23 mouse cellular contexts compared by ENCODE assay signal in the genomic region with DNA sequence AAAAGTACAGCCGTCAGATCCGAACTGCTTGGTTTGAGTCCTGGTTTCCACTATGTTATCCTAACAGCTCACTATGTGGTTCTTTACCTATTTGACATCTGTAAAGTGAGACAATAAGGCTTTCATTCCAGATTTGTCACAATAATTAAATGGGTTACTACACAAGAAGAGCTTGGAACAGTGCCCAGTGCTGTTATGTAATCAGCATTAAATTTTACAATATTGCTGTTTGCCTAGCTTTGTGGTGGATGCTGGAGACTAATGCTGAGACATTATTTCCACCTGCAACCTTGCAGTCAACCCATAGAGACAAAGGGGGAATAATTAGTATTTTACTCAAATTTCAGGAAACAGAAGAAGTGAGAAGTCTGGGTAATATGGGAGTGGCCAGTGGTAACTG. TPM values are rescaled to one million over a fixed set of nuclear protein-coding genes. Genes with fewer than 3 reads are reported as not detected.
DNase-seq lines count a peak whose midpoint lies in the region; ATAC-seq and TF ChIP-seq lines count a peak whose summit lies in the region.
"Had no signal": no experiment of that assay in that cellular context is flagged by ENCODE, and none has a peak within 500 bp of the region (broad histone marks: within the 10 kb centered on the region; RNA-seq: fewer than 3 reads in every experiment).

No protein-coding gene starts in this region.

- no peak for TF ChIP-seq CTCF in kidney, adult 2 months (conservative IDR thresholded peaks at IDR 0.05; ENCODE audit: insufficient read depth, insufficient read length, low read depth, low read length)
- no peak for TF ChIP-seq CTCF in lung, postnatal 0 days (IDR thresholded peaks at IDR 0.05)

- DNase-seq in kidney, adult 2 months: peak; percentile 43
- no peak for DNase-seq in kidney, postnatal 14 days
- DNase-seq in lung, postnatal 0 days (ENCODE audit: low spot score): peak; percentile 30
- DNase-seq in lung, postnatal 10 days: no peak
- DNase-seq in NIH3T3 (ENCODE audit: low read depth): peak; percentile 48
- DNase-seq: cerebellum, adult 18-20 months; gastrocnemius, postnatal 10 days; heart, adult 18-20 months; kidney, postnatal 10 days; layer of hippocampus, adult 9-11 months; liver, embryonic 13.5 days; thymus, postnatal 14 days had no signal

- H3K4me2 ChIP-seq in lung, postnatal 0 days (replicated peaks; ENCODE audit: low read depth, low read length): no peak overlapping the region
- H3K4me2 ChIP-seq in hindbrain, embryonic 16.5 days (ENCODE audit: low read length): no peak overlapping the region
- H3K4me2 ChIP-seq: forebrain, embryonic 13.5 days; heart, embryonic 13.5 days; hindbrain, embryonic 13.5 days; limb, embryonic 12.5 days; liver, embryonic 13.5 days had no signal

- no peaks in the 10 kb centered on the region for H3K9me3 ChIP-seq in lung, postnatal 0 days (ENCODE audit: low read length)
- H3K9me3 ChIP-seq in hindbrain, embryonic 16.5 days (ENCODE audit: control insufficient read depth, low read length): no peaks in the 10 kb centered on the region
- H3K9me3 ChIP-seq: forebrain, embryonic 13.5 days; heart, embryonic 13.5 days; hindbrain, embryonic 13.5 days; limb, embryonic 12.5 days; liver, embryonic 13.5 days; midbrain, embryonic 10.5 days had no signal

- no peak overlapping the region for H3K27ac ChIP-seq in kidney, adult 2 months (ENCODE audit: insufficient read depth, low read depth, low read length)
- H3K27ac ChIP-seq in lung, postnatal 0 days (ENCODE audit: low read length): no peak overlapping the region
- H3K27ac ChIP-seq in hindbrain, embryonic 16.5 days (ENCODE audit: low read depth, low read length): no peak overlapping the region
- H3K27ac ChIP-seq: forebrain, embryonic 13.5 days; heart, embryonic 13.5 days; hindbrain, embryonic 13.5 days; limb, embryonic 12.5 days; liver, embryonic 13.5 days; midbrain, embryonic 10.5 days had no signal

- no peak for ATAC-seq in lung, postnatal 0 days
- peak; percentile 16; the same call in 1 of the 2 replicates for ATAC-seq in megakaryocyte progenitor cell, adult 5-6 weeks (replicated peaks; ENCODE audit: poor library complexity)
- no peak for ATAC-seq in hindbrain, embryonic 16.5 days
- ATAC-seq: forebrain, embryonic 13.5 days had no signal

- H3K36me3 ChIP-seq in kidney, adult 2 months (ENCODE audit: control insufficient read depth, insufficient read depth, low read length): no peaks in the 10 kb centered on the region
- H3K36me3 ChIP-seq in lung, postnatal 0 days (ENCODE audit: insufficient read depth, low read length): no peaks in the 10 kb centered on the region
- no peaks in the 10 kb centered on the region for H3K36me3 ChIP-seq in hindbrain, embryonic 16.5 days (ENCODE audit: control insufficient read depth, insufficient read depth, low read length)
- H3K36me3 ChIP-seq: heart, embryonic 13.5 days; hindbrain, embryonic 13.5 days; limb, embryonic 12.5 days; liver, embryonic 13.5 days; midbrain, embryonic 10.5 days had no signal

- H3K27me3 ChIP-seq in kidney, adult 2 months (replicated peaks; ENCODE audit: control insufficient read depth, insufficient read depth, low read length): no peaks in the 10 kb centered on the region
- no peaks in the 10 kb centered on the region for H3K27me3 ChIP-seq in lung, postnatal 0 days (replicated peaks; ENCODE audit: insufficient read depth, low read length)
- no peaks in the 10 kb centered on the region for H3K27me3 ChIP-seq in hindbrain, embryonic 16.5 days (replicated peaks; ENCODE audit: control insufficient read depth, insufficient read depth, low read length)
- H3K27me3 ChIP-seq: forebrain, embryonic 13.5 days; heart, embryonic 13.5 days; hindbrain, embryonic 13.5 days; limb, embryonic 12.5 days had no signal

- H3K4me1 ChIP-seq in kidney, adult 2 months (ENCODE audit: control insufficient read depth, insufficient read depth, low read length): no peaks in the 10 kb centered on the region
- no peaks in the 10 kb centered on the region for H3K4me1 ChIP-seq in lung, postnatal 0 days (ENCODE audit: insufficient read depth, low read depth, low read length)
- H3K4me1 ChIP-seq in hindbrain, embryonic 16.5 days (ENCODE audit: control insufficient read depth, insufficient read depth, low read depth, low read length): no peaks in the 10 kb centered on the region
- H3K4me1 ChIP-seq: hindbrain, embryonic 13.5 days had no signal

- no peak overlapping the region for H3K4me3 ChIP-seq in kidney, adult 2 months (ENCODE audit: insufficient read depth, low read depth, low read length)
- H3K4me3 ChIP-seq in lung, postnatal 0 days (ENCODE audit: low read depth, low read length): no peak overlapping the region
- no peak overlapping the region for H3K4me3 ChIP-seq in hindbrain, embryonic 16.5 days (ENCODE audit: low read length)
- H3K4me3 ChIP-seq: erythroblast, embryonic 14.5 days; forebrain, embryonic 13.5 days; heart, embryonic 13.5 days; hindbrain, embryonic 13.5 days; limb, embryonic 12.5 days; liver, embryonic 13.5 days; midbrain, embryonic 10.5 days had no signal

- no peak for TF ChIP-seq EP300 in lung, postnatal 0 days (IDR thresholded peaks at IDR 0.05)

- no peak overlapping the region for H3K9ac ChIP-seq in lung, postnatal 0 days (replicated peaks; ENCODE audit: low read depth)
- H3K9ac ChIP-seq in hindbrain, embryonic 16.5 days (ENCODE audit: low read depth, low read length): no peak overlapping the region
- H3K9ac ChIP-seq: forebrain, embryonic 13.5 days; heart, embryonic 13.5 days; hindbrain, embryonic 13.5 days; limb, embryonic 12.5 days; liver, embryonic 13.5 days had no signal

- WGBS in kidney, adult 2 months: 84% methylated on average over 2 of the region's 2 CpGs
- WGBS in lung, postnatal 0 days: 84% methylated on average over 2 of the region's 2 CpGs
- WGBS in hindbrain, embryonic 16.5 days: 73% methylated on average over 2 of the region's 2 CpGs

- TF ChIP-seq POLR2A in kidney, adult 2 months (IDR thresholded peaks at IDR 0.05; ENCODE audit: low read depth, low read length): no peak

RNA-seq across cellular contexts. Expression of a gene that starts 5.1 kb away (rescaled TPM):
- polyA plus RNA-seq in kidney, adult 2 months (2012; rRNA removed): 21.2 and 27.5 TPM in 2 replicates
- 221 and 231 TPM in 2 replicates for polyA plus RNA-seq in lung, postnatal 0 days (2015; fragmentation: Nextera tagmentation; extraction: Ambion mirVana)
- 195 and 214 TPM in 2 replicates for total RNA-seq in megakaryocyte progenitor cell, adult 5-6 weeks (2015)
- total RNA-seq in megakaryocyte progenitor cell, adult 5-6 weeks (2017): 141 and 147 TPM in 2 replicates
- 250 and 257 TPM in 2 replicates for polyA plus RNA-seq in hindbrain, embryonic 16.5 days (2015; fragmentation: Nextera tagmentation; extraction: Ambion mirVana)

RNA-seq across cellular contexts. Expression of a gene that starts 23.5 kb away (rescaled TPM):
- 0.05 and 0.07 TPM in 2 replicates for polyA plus RNA-seq in kidney, adult 2 months (2012; rRNA removed)
- polyA plus RNA-seq in lung, postnatal 0 days (2015; fragmentation: Nextera tagmentation; extraction: Ambion mirVana): 0.10 and 0.12 TPM in 2 replicates
- total RNA-seq in megakaryocyte progenitor cell, adult 5-6 weeks (2015): 0.17 and 0.22 TPM in 2 replicates
- total RNA-seq in megakaryocyte progenitor cell, adult 5-6 weeks (2017): not detected in 2 replicates
- polyA plus RNA-seq in hindbrain, embryonic 16.5 days (2015; fragmentation: Nextera tagmentation; extraction: Ambion mirVana): 0.11 TPM in 1 of 2 replicates, not detected in the other
- total RNA-seq: heart, adult 18-20 months; heart, postnatal 25 days had no signal
- polyA plus RNA-seq: erythroblast, embryonic 14.5 days; heart, embryonic 13.5 days; intestine, embryonic 14.5 days; liver, embryonic 13.5 days; lung, embryonic 16.5 days; midbrain, embryonic 10.5 days had no signal

Comparison
In these comparisons a context has a peak if more than half of its experiments do, and no peak if none do; other contexts are left out.
1. DNase-seq: peak in kidney, adult 2 months (single experiment), lung, postnatal 0 days (single experiment) and NIH3T3 (single experiment); none in kidney, postnatal 14 days (single experiment) and lung, postnatal 10 days (single experiment).